Mouse (Mus musculus): Measurements from ENCODE around the gene Vps35l.

- no peak for TF ChIP-seq TAL1 (IDR thresholded peaks at IDR 0.05; ENCODE audit: low read length)
- TF ChIP-seq GATA1 (IDR thresholded peaks at IDR 0.05; ENCODE audit: low read length) = no peak
Measured at GRCm38 (mm10) chr7:118773027-118773426, 33.0 kb downstream of the Vps35l start.

Data from erythroblast, embryonic 14.5 days (primary cell).